Mouse (Mus musculus) CD4-positive, CD25-positive, alpha-beta regulatory T cell, adult 4 months (primary cell): Measurements from ENCODE around the gene Mapk6. TPM values are rescaled to one million over a fixed set of nuclear protein-coding genes. Genes with fewer than 3 reads are reported as not detected.

Experiments
- polyA plus RNA-seq, 2 experiments: library from polyadenylated mRNA; unstranded; fragments of 100-300 nt; shearing (Covaris generic); gene quantifications; one replicate each; pipeline ENCODE4 v1.2.1; 2017

The Mapk6 gene
- polyA plus RNA-seq, 2 experiments from 2014 or later: 31.1 to 45.6 TPM

Other genes with a start within 250 kb of the Mapk6 start
- 1 to 10 TPM in 1 of 2 experiments, not detected in 1; 1.1 TPM for gene Myo5c, start 178.0 kb downstream of the Mapk6 start, polyA plus RNA-seq
- 10 to 100 TPM in 1 of 2 experiments, 1 to 10 TPM in 1; 9.0 to 11.3 TPM for gene Gnb5, start 103.7 kb downstream of the Mapk6 start, polyA plus RNA-seq
- gene Bcl2l10, start 62.2 kb downstream of the Mapk6 start, polyA plus RNA-seq: under 1 TPM in 1 of 2 experiments, not detected in 1; 0.27 TPM
- gene Leo1, start 31.5 kb upstream of the Mapk6 start, polyA plus RNA-seq: 10 to 100 TPM; 31.7 to 40.8 TPM
- 100 to 1,000 TPM; 147 to 187 TPM for gene Tmod3, start 149.7 kb upstream of the Mapk6 start, polyA plus RNA-seq
- under 1 TPM in 1 of 2 experiments, not detected in 1; 0.29 TPM for gene Tmod2, start 201.3 kb upstream of the Mapk6 start, polyA plus RNA-seq
- 1 to 10 TPM; 3.9 to 5.6 TPM for gene Lysmd2, start 215.7 kb upstream of the Mapk6 start, polyA plus RNA-seq